Mouse (Mus musculus): ENCODE data around the gene Cnpy4. TPM values are rescaled to one million over a fixed set of nuclear protein-coding genes. Genes with fewer than 3 reads are reported as not detected.

The Cnpy4 gene
- polyA plus RNA-seq, 1 experiment from 2014 or later = 58.5 TPM

- 80% methylated on average over 2 of the region's 2 CpGs for WGBS
- no peak overlapping the region for H3K9ac ChIP-seq (ENCODE audit: low read length)
- no peaks in the 10 kb centered on the region for H3K4me1 ChIP-seq (ENCODE audit: control insufficient read depth, insufficient read depth, low read length)
- H3K27ac ChIP-seq (replicated peaks; ENCODE audit: low read depth, low read length) = no peak overlapping the region
- H3K9me3 ChIP-seq (ENCODE audit: control insufficient read depth, low read length) = 0 out of 2 replicates have a peak, but pooled peaks cover 3% of the 10 kb centered on the region
- no peaks in the 10 kb centered on the region for H3K27me3 ChIP-seq (ENCODE audit: control insufficient read depth, insufficient read depth, low read length)
- no peak overlapping the region for H3K4me3 ChIP-seq (ENCODE audit: low read depth, low read length)
- no peaks in the 10 kb centered on the region for H3K36me3 ChIP-seq (ENCODE audit: control insufficient read depth, insufficient read depth, low read length)
- no peak overlapping the region for H3K4me2 ChIP-seq (ENCODE audit: low read depth, severe bottlenecking)
- DNase-seq (ENCODE audit: low spot score) = no peak
- ATAC-seq (ENCODE audit: insufficient number of reproducible peaks, low FRiP score, low TSS enrichment, low read depth) = no peak
Measured at GRCm38 (mm10) chr5:138219864-138220263, 32.6 kb downstream of the Cnpy4 start.

DNA sequence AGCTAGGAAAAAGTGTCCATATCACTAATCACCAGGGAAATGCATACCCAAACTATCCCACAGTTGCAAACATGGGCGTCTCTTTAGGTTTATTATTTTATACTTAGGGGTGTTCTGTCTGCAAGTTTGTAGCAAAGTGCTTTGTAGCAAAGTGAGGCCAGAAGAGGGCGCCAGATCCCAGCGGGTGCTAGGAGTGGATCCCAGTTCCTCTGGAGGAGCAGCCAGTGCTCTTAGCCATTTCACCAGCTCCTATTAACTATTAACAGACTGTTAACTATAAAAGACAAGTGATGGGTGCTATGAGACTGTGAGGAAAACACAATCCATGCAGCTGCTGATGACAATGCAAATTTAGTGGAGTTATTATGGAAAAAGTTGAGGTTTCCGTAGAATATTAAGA, 34.8 kb downstream of the Cnpy4 start:
- ATAC-seq (ENCODE audit: insufficient number of reproducible peaks, low FRiP score, low TSS enrichment, low read depth) (no peak), DNase-seq (ENCODE audit: low spot score) (peak; percentile 82)
- H3K4me1 ChIP-seq (ENCODE audit: control insufficient read depth, insufficient read depth, low read length) = no peaks in the 10 kb centered on the region
- 26% methylated on average over 4 of the region's 4 CpGs for WGBS
- no peaks in the 10 kb centered on the region for H3K27me3 ChIP-seq (ENCODE audit: control insufficient read depth, insufficient read depth, low read length)
- H3K4me2 ChIP-seq (ENCODE audit: low read depth, severe bottlenecking) = no peak overlapping the region
- no peak overlapping the region for H3K4me3 ChIP-seq (ENCODE audit: low read depth, low read length)
- H3K9ac ChIP-seq (ENCODE audit: low read length) = no peak overlapping the region
- no peak overlapping the region for H3K27ac ChIP-seq (replicated peaks; ENCODE audit: low read depth, low read length)
- H3K9me3 ChIP-seq (ENCODE audit: control insufficient read depth, low read length) = no peaks in the 10 kb centered on the region
- no peaks in the 10 kb centered on the region for H3K36me3 ChIP-seq (ENCODE audit: control insufficient read depth, insufficient read depth, low read length)

DNA sequence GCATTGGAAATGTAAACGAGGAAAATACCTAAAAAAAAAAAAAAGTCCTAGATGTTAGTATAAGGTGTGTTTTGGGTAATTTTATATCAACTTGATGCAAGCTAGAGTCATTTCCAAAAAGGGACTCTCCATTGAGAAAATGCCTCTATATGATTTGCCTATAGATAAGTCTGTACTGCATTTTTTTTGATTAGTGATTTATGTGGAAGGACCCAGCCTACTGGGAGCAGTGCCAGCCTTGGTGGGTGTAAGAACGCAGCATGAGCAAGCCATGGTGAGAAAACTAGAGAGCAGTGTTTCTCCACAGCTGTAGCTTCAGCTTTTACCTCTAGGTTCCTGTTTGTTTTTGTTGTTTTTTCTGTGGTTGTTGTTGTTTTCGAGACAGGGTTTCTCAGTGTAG, 36.0 kb downstream of the Cnpy4 start:
- Histone ChIP-seq H3K4me2 (ENCODE audit: low read depth, severe bottlenecking) (no peak overlapping the region), H3K4me1 (ENCODE audit: control insufficient read depth, insufficient read depth, low read length) (no peaks in the 10 kb centered on the region), H3K27ac (replicated peaks; ENCODE audit: low read depth, low read length) (no peak overlapping the region), H3K36me3 (ENCODE audit: control insufficient read depth, insufficient read depth, low read length) (no peaks in the 10 kb centered on the region), H3K4me3 (ENCODE audit: low read depth, low read length) (no peak overlapping the region), H3K9me3 (ENCODE audit: control insufficient read depth, low read length) (no peaks in the 10 kb centered on the region), H3K27me3 (ENCODE audit: control insufficient read depth, insufficient read depth, low read length) (no peaks in the 10 kb centered on the region), H3K9ac (ENCODE audit: low read length) (no peak overlapping the region)
- ATAC-seq (ENCODE audit: insufficient number of reproducible peaks, low FRiP score, low TSS enrichment, low read depth) (no peak), DNase-seq (ENCODE audit: low spot score) (no peak)
- WGBS = 69% methylated on average over 3 of the region's 3 CpGs

DNA sequence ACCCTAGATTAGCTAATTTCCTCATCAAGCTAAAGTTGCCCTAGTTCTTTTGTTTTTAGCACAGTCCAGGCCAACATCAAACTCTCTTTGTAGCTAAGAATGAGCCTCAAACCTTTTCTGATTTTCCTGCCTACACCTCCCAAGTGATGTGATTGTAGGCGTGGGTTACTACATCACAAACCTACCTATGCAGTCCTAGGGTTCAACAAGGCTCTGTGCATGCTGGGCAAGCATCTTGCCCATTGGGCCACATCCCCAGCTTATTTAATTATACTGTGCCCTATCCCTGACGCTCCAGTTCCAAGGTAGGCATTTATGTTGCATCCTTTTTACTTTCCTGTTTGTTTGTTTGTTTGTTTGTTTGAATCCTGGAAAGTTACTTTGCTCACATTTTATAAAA, 38.4 kb downstream of the Cnpy4 start, which contains the start of gene Nxpe5:
Gene Nxpe5 (plus strand): TSS at position 199 of the 400 bp plus-strand sequence.
- no peak for ATAC-seq (ENCODE audit: insufficient number of reproducible peaks, low FRiP score, low TSS enrichment, low read depth)
- DNase-seq (ENCODE audit: low spot score) = no peak
- 63% methylated on average over 2 of the region's 2 CpGs for WGBS
- Histone ChIP-seq H3K36me3 (ENCODE audit: control insufficient read depth, insufficient read depth, low read length) (no peaks in the 10 kb centered on the region), H3K4me2 (ENCODE audit: low read depth, severe bottlenecking) (no peak within 1 kb of the TSS), H3K4me3 (ENCODE audit: low read depth, low read length) (no peak within 1 kb of the TSS), H3K9ac (ENCODE audit: low read length) (no peak within 1 kb of the TSS), H3K4me1 (ENCODE audit: control insufficient read depth, insufficient read depth, low read length) (no peaks in the 10 kb centered on the region), H3K27me3 (ENCODE audit: control insufficient read depth, insufficient read depth, low read length) (no peaks in the 10 kb centered on the region), H3K27ac (replicated peaks; ENCODE audit: low read depth, low read length) (no peak within 1 kb of the TSS), H3K9me3 (ENCODE audit: control insufficient read depth, low read length) (no peaks in the 10 kb centered on the region)

GRCm38 (mm10) chr5:138226491-138226890, 39.2 kb downstream of the Cnpy4 start:
- 77% methylated on average over 4 of the region's 4 CpGs for WGBS
- Histone ChIP-seq H3K4me1 (ENCODE audit: control insufficient read depth, insufficient read depth, low read length) (no peaks in the 10 kb centered on the region), H3K4me3 (ENCODE audit: low read depth, low read length) (no peak overlapping the region), H3K9me3 (ENCODE audit: control insufficient read depth, low read length) (no peaks in the 10 kb centered on the region), H3K9ac (ENCODE audit: low read length) (no peak overlapping the region), H3K27me3 (ENCODE audit: control insufficient read depth, insufficient read depth, low read length) (no peaks in the 10 kb centered on the region), H3K27ac (replicated peaks; ENCODE audit: low read depth, low read length) (no peak overlapping the region), H3K36me3 (ENCODE audit: control insufficient read depth, insufficient read depth, low read length) (no peaks in the 10 kb centered on the region), H3K4me2 (ENCODE audit: low read depth, severe bottlenecking) (no peak overlapping the region)
- no peak for ATAC-seq (ENCODE audit: insufficient number of reproducible peaks, low FRiP score, low TSS enrichment, low read depth)
- DNase-seq (ENCODE audit: low spot score) = no peak

DNA sequence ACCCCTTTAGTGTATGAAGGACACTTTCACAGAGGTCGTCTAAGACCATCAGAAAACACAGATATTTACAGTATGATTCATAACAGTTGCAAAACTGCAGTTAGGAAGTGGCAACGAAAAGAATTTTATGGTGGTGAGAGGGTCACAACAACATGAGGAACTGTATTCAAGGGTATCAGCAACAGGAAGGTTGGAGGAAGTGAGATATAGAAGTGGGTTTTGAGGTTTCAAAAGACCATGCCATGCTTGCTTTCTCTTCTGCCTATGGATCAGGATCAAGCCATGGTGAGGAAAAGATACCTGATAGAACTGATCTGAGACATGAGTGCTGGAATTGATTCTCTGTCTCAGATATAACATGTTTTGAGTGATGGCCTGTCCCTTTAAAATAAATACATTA, 40.1 kb downstream of the Cnpy4 start:
- H3K9ac ChIP-seq (ENCODE audit: low read length) = no peak overlapping the region
- no peaks in the 10 kb centered on the region for H3K4me1 ChIP-seq (ENCODE audit: control insufficient read depth, insufficient read depth, low read length)
- H3K27ac ChIP-seq (replicated peaks; ENCODE audit: low read depth, low read length) = no peak overlapping the region
- H3K27me3 ChIP-seq (ENCODE audit: control insufficient read depth, insufficient read depth, low read length) = no peaks in the 10 kb centered on the region
- 69% methylated on average over 2 of the region's 2 CpGs for WGBS
- DNase-seq (ENCODE audit: low spot score) = no peak
- H3K36me3 ChIP-seq (ENCODE audit: control insufficient read depth, insufficient read depth, low read length) = no peaks in the 10 kb centered on the region
- no peak overlapping the region for H3K4me3 ChIP-seq (ENCODE audit: low read depth, low read length)
- H3K4me2 ChIP-seq (ENCODE audit: low read depth, severe bottlenecking) = no peak overlapping the region
- no peaks in the 10 kb centered on the region for H3K9me3 ChIP-seq (ENCODE audit: control insufficient read depth, low read length)
- no peak for ATAC-seq (ENCODE audit: insufficient number of reproducible peaks, low FRiP score, low TSS enrichment, low read depth)

GRCm38 (mm10) chr5:138228026-138228425, 40.7 kb downstream of the Cnpy4 start:
- 60% methylated on average over 3 of the region's 3 CpGs for WGBS
- H3K4me3 ChIP-seq (ENCODE audit: low read depth, low read length) = no peak overlapping the region
- no peak overlapping the region for H3K9ac ChIP-seq (ENCODE audit: low read length)
- no peaks in the 10 kb centered on the region for H3K27me3 ChIP-seq (ENCODE audit: control insufficient read depth, insufficient read depth, low read length)
- DNase-seq (ENCODE audit: low spot score) = peak; percentile 26
- H3K9me3 ChIP-seq (ENCODE audit: control insufficient read depth, low read length) = no peaks in the 10 kb centered on the region
- no peaks in the 10 kb centered on the region for H3K36me3 ChIP-seq (ENCODE audit: control insufficient read depth, insufficient read depth, low read length)
- no peak overlapping the region for H3K4me2 ChIP-seq (ENCODE audit: low read depth, severe bottlenecking)
- H3K4me1 ChIP-seq (ENCODE audit: control insufficient read depth, insufficient read depth, low read length) = no peaks in the 10 kb centered on the region
- no peak for ATAC-seq (ENCODE audit: insufficient number of reproducible peaks, low FRiP score, low TSS enrichment, low read depth)
- no peak overlapping the region for H3K27ac ChIP-seq (replicated peaks; ENCODE audit: low read depth, low read length)

GRCm38 (mm10) chr5:138229511-138229910, 42.2 kb downstream of the Cnpy4 start:
- no peaks in the 10 kb centered on the region for H3K27me3 ChIP-seq (ENCODE audit: control insufficient read depth, insufficient read depth, low read length)
- no peak overlapping the region for H3K4me2 ChIP-seq (ENCODE audit: low read depth, severe bottlenecking)
- H3K36me3 ChIP-seq (ENCODE audit: control insufficient read depth, insufficient read depth, low read length) = no peaks in the 10 kb centered on the region
- no peak overlapping the region for H3K4me3 ChIP-seq (ENCODE audit: low read depth, low read length)
- H3K27ac ChIP-seq (replicated peaks; ENCODE audit: low read depth, low read length) = no peak overlapping the region
- no peak for DNase-seq (ENCODE audit: low spot score)
- H3K9me3 ChIP-seq (ENCODE audit: control insufficient read depth, low read length) = no peaks in the 10 kb centered on the region
- 92% methylated on average over 3 of the region's 3 CpGs for WGBS
- no peak overlapping the region for H3K9ac ChIP-seq (ENCODE audit: low read length)
- ATAC-seq (ENCODE audit: insufficient number of reproducible peaks, low FRiP score, low TSS enrichment, low read depth) = no peak
- H3K4me1 ChIP-seq (ENCODE audit: control insufficient read depth, insufficient read depth, low read length) = no peaks in the 10 kb centered on the region

GRCm38 (mm10) chr5:138233778-138234177, 46.5 kb downstream of the Cnpy4 start:
- no peaks in the 10 kb centered on the region for H3K9me3 ChIP-seq (ENCODE audit: control insufficient read depth, low read length)
- no peaks in the 10 kb centered on the region for H3K27me3 ChIP-seq (ENCODE audit: control insufficient read depth, insufficient read depth, low read length)
- H3K36me3 ChIP-seq (ENCODE audit: control insufficient read depth, insufficient read depth, low read length) = no peaks in the 10 kb centered on the region
- no peak for DNase-seq (ENCODE audit: low spot score)
- H3K4me1 ChIP-seq (ENCODE audit: control insufficient read depth, insufficient read depth, low read length) = no peaks in the 10 kb centered on the region
- no peak overlapping the region for H3K4me3 ChIP-seq (ENCODE audit: low read depth, low read length)
- H3K9ac ChIP-seq (ENCODE audit: low read length) = no peak overlapping the region
- no peak overlapping the region for H3K27ac ChIP-seq (replicated peaks; ENCODE audit: low read depth, low read length)
- no peak for ATAC-seq (ENCODE audit: insufficient number of reproducible peaks, low FRiP score, low TSS enrichment, low read depth)
- 85% methylated on average over 2 of the region's 2 CpGs for WGBS
- no peak overlapping the region for H3K4me2 ChIP-seq (ENCODE audit: low read depth, severe bottlenecking)

All from limb, embryonic 11.5 days (tissue).